Mouse (Mus musculus) liver, embryonic 13.5 days (tissue): ENCODE measurements around the gene Ccdc114. TPM values are rescaled to one million over a fixed set of nuclear protein-coding genes. Genes with fewer than 3 reads are reported as not detected.
"Not testable (repeated sequence)": the region's sequence is repeated elsewhere in the genome, so short reads cannot be mapped to it uniquely, and the experiment has no call there.

Experiments
- ATAC-seq: fragments of 200-750 bp; cut with Nextera tagmentation; 2 replicates; pipeline ENCODE4 v1.8.0; 2017; ENCODE audit warnings: low read depth, mild to moderate bottlenecking, moderate number of reproducible peaks, moderate library complexity
- DNase-seq: peaks from one replicate; pipeline ENCODE4 v3.0.0; 2022
- H3K27ac ChIP-seq: fragments of 300-500 bp; sonication (generic); 2 replicates; pipeline ENCODE4 v1.5.1; 2015; ENCODE audit warnings: moderate library complexity, mild to moderate bottlenecking, inconsistent platforms
- H3K27me3 ChIP-seq: fragments of 300-500 bp; sonication (generic); 2 replicates; pipeline ENCODE4 v1.6.1; 2015; ENCODE audit warnings: mild to moderate bottlenecking, inconsistent platforms
- H3K36me3 ChIP-seq: fragments of 300-500 bp; sonication (generic); 2 replicates; pipeline ENCODE4 v1.6.1; 2015; ENCODE audit warnings: mild to moderate bottlenecking, inconsistent platforms
- H3K4me1 ChIP-seq: fragments of 300-500 bp; sonication (generic); replicated peaks from 2 replicates; pipeline ENCODE4 v1.6.1; 2015; ENCODE audit warnings: inconsistent platforms
- H3K4me2 ChIP-seq: fragments of 300-500 bp; sonication (generic); 2 replicates; pipeline ENCODE4 v1.6.1; 2015; ENCODE audit warnings: inconsistent platforms, mild to moderate bottlenecking, moderate library complexity
- H3K4me3 ChIP-seq: fragments of 300-500 bp; sonication (generic); replicated peaks from 2 replicates; pipeline ENCODE4 v1.5.1; 2015; ENCODE audit warnings: mild to moderate bottlenecking, inconsistent platforms
- H3K9ac ChIP-seq: fragments of 300-500 bp; sonication (generic); 2 replicates; pipeline ENCODE4 v1.6.1; 2015; ENCODE audit warnings: mild to moderate bottlenecking, inconsistent platforms
- H3K9me3 ChIP-seq: fragments of 300-500 bp; sonication (generic); replicated peaks from 2 replicates; pipeline ENCODE4 v1.6.1; 2016; ENCODE audit warnings: inconsistent platforms
- whole genome bisulfite sequencing: fragments of 180-500 bp; shearing (Covaris S2); methylation state at CpG from one replicate; pipeline ENCODE4 v1.1.7; 2015; ENCODE audit not compliant: insufficient replicate concordance; 5-methylcytosine and 5-hydroxymethylcytosine counted together
- polyA plus RNA-seq: library from polyadenylated mRNA; unstranded; fragments of >200 nt; fragmentation: Nextera tagmentation; extraction: Ambion mirVana; gene quantifications from 2 replicates; pipeline ENCODE4 v1.2.1, GENCODE M21; 2015

The Ccdc114 gene
- polyA plus RNA-seq, 1 experiment from 2014 or later = 1.2 TPM

- H3K4me1 ChIP-seq = no peaks in the 10 kb centered on the region
- no peak overlapping the region for H3K4me3 ChIP-seq
- H3K4me2 ChIP-seq = no peak overlapping the region
- H3K9ac ChIP-seq = no peak overlapping the region
- no peaks in the 10 kb centered on the region for H3K27me3 ChIP-seq
- peaks cover 8% of the 10 kb centered on the region; the same call in 1 of the 2 replicates for H3K9me3 ChIP-seq
- 0 out of 2 replicates have a peak, but pooled peaks cover 3% of the 10 kb centered on the region for H3K36me3 ChIP-seq
- DNase-seq (peak; percentile 28), ATAC-seq (no peak)
- 26% methylated on average over 7 of the region's 7 CpGs for WGBS
- H3K27ac ChIP-seq = no peak overlapping the region
Measured at GRCm38 (mm10) chr7:45935114-45935513, 11.2 kb downstream of the Ccdc114 start.

DNA sequence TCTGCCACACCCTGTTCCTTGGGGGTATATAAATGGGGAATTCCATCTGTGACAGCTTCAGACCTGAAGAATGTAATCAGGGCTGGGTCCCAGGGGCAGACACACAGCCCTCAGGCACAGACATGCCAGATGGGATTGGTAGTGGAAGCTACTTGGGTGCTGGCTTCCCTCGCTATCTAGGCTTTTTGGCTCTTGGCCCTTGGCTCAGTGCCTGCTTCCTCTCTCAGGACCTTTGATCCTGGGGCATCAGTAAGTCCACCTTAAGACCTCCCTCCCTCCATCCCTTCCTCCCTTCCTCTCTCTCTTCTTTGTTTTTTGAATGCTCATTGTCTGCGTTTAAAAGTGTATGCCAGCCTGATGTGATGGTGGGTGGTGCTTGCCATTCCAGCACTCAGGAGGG is 16.0 kb downstream of the Ccdc114 start:
- DNase-seq (no peak), ATAC-seq (no peak)
- Histone ChIP-seq H3K36me3 (no peaks in the 10 kb centered on the region), H3K4me3 (no peak overlapping the region), H3K9ac (no peak overlapping the region), H3K27me3 (no peaks in the 10 kb centered on the region), H3K27ac (no peak overlapping the region), H3K9me3 (no peaks in the 10 kb centered on the region), H3K4me2 (no peak overlapping the region), H3K4me1 (no peaks in the 10 kb centered on the region)
- 26% methylated on average over 2 of the region's 2 CpGs for WGBS

DNA sequence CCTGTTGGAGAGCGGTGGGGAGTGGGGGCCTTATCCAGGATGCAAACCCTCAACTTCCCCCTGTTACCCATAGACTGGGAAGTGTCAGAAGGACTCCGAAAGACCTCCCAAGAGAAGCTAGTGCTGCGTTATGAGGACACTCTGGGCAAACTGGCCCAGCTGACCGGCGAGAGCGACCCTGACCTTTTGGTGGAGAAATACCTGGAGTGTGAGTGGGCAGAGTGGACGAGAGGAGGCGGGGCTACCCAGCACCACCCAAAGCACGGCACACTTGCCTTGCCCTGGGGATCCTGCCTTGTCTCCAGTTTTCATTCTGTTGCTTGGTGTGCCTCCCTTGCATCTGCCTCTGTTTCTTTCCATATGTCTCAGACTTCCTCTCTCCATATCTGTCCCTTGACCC is 18.1 kb downstream of the Ccdc114 start:
- Histone ChIP-seq H3K9ac (no peak overlapping the region), H3K4me1 (no peaks in the 10 kb centered on the region), H3K9me3 (no peaks in the 10 kb centered on the region), H3K4me3 (no peak overlapping the region), H3K36me3 (no peaks in the 10 kb centered on the region), H3K27ac (no peak overlapping the region), H3K27me3 (no peaks in the 10 kb centered on the region), H3K4me2 (no peak overlapping the region)
- DNase-seq (no peak), ATAC-seq (no peak)
- 64% methylated on average over 9 of the region's 9 CpGs for WGBS

DNA sequence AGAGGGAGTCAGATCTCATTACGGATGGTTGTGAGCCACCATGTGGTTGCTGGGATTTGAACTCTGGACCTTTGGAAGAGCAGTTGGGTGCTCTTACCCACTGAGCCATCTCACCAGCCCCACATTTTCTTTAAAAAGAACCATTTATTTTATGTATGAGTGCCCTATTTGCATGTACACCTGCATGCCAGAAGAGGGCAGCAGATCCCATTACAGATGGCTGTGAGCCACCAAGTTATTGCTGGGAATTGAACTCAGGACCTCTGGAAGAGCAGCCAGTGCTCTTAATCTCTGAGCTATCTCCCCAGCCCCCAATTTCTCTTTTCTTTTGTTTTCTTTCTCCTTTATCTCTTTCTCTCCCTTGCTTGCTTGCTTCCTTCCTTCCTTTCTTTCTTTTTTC is 19.4 kb downstream of the Ccdc114 start:
- H3K9ac ChIP-seq, H3K4me2 ChIP-seq, DNase-seq, ATAC-seq, H3K27me3 ChIP-seq, H3K4me1 ChIP-seq, H3K9me3 ChIP-seq, H3K4me3 ChIP-seq, H3K27ac ChIP-seq, H3K36me3 ChIP-seq: not testable (repeated sequence)
- WGBS = 40% methylated on average over 1 of the region's 1 CpGs

- H3K27ac ChIP-seq = no peak overlapping the region
- no peaks in the 10 kb centered on the region for H3K27me3 ChIP-seq
- no peaks in the 10 kb centered on the region for H3K36me3 ChIP-seq
- no peak overlapping the region for H3K4me2 ChIP-seq
- H3K9ac ChIP-seq = no peak overlapping the region
- no peaks in the 10 kb centered on the region for H3K4me1 ChIP-seq
- no peak overlapping the region for H3K4me3 ChIP-seq
- WGBS = 56% methylated on average over 4 of the region's 4 CpGs
- H3K9me3 ChIP-seq = no peaks in the 10 kb centered on the region
- DNase-seq (no peak), ATAC-seq (no peak)
Measured at GRCm38 (mm10) chr7:45949061-45949460, 25.2 kb downstream of the Ccdc114 start.

DNA sequence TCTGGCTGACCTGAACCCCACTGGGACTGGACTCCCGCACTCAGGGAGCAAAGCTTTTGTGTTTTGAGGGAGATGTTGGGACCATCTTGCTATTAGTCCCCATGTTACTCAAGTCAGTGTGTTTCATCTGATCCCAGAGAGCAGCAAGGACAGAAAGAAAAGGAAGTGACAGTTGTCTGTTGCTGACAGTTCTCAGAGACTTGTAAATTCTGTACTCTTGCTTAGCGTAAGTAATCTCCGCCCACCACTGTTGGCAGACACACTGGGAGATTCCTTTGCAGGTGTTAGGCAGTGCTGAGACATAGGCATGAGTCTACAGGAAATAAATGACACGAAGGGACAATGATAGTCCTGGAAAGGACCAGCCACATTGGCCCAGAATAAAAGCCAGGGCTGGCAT is 32.7 kb downstream of the Ccdc114 start:
- Histone ChIP-seq H3K4me1 (no peaks in the 10 kb centered on the region; the same call in 1 of the 2 replicates), H3K4me3 (no peak overlapping the region), H3K4me2 (no peak overlapping the region), H3K27ac (no peak overlapping the region), H3K9me3 (no peaks in the 10 kb centered on the region), H3K36me3 (no peaks in the 10 kb centered on the region), H3K27me3 (no peaks in the 10 kb centered on the region), H3K9ac (no peak overlapping the region)
- WGBS = 49% methylated on average over 4 of the region's 4 CpGs
- no peak for DNase-seq
- no peak for ATAC-seq

DNA sequence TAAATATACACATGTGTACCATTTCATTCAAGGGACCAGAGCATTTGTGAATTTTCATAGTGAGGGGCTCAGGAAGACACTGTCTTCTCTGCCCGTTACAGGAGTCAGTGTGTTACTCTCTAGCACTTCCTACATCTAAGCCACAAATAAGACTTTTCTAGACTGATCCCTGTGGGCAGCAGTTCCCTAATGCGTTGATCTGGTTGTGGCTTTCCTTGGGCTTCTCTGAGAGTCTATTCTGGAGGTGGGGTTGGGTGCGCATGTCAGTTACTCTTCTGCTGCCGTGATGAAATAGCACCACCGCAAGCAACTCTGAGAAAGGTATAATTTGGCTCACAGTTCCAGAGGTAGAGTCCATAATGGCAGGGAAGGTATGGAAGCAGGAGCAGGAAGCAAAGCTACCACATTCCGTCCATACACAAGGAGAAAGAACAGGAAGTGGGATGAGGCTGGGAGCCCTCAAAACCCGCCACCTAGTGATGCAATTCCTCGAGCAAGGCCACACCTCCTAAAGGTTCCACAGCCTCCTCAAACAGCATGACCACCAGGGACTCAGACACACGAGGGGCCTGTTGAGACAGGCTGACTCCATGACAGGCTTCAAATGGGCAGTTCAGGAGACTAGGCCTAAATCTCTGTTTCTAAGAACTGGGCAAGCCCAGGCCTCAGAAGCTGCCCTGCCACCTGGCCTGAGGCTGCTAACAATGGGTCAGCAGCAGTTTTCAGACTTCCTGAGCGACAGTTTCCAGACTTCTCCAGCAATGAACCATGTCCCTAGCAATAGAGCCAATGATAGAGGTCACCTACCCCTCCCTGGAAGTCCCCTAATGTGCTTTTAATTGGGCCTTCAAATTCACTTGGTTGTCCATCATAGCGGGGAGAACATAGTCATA is 48.2 kb downstream of the Ccdc114 start:
- H3K9ac ChIP-seq = no peak overlapping the region
- H3K27me3 ChIP-seq = no peaks in the 10 kb centered on the region
- DNase-seq = no peak
- no peak overlapping the region for H3K4me2 ChIP-seq
- no peaks in the 10 kb centered on the region for H3K9me3 ChIP-seq
- WGBS = 54% methylated on average over 11 of the region's 11 CpGs
- H3K4me1 ChIP-seq = peaks cover 4% of the 10 kb centered on the region; the same call in 1 of the 2 replicates
- no peaks in the 10 kb centered on the region for H3K36me3 ChIP-seq
- no peak overlapping the region for H3K27ac ChIP-seq
- no peak for ATAC-seq
- no peak overlapping the region for H3K4me3 ChIP-seq

DNA sequence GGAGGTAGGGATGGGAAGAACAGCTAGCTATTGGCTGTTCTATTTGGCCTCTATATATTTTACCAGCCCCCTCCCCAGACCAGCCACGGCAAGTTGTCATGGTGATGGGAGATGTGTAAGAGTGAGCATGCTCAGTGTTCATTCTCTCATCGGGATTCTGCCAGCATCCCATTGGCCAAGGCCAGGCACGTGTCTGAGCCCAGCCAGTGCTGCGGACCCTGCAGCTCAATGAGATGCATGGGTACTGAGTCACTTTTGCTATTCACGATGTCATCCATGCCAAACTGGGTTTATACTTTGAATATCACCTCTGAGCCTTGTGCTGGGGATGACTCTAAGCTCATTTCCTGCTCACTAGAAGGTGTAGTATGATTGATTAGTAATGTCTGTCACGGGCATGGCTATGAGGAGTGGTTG is 49.4 kb downstream of the Ccdc114 start:
- Histone ChIP-seq H3K9ac (no peak overlapping the region), H3K9me3 (no peaks in the 10 kb centered on the region), H3K4me2 (no peak overlapping the region), H3K27me3 (no peaks in the 10 kb centered on the region), H3K36me3 (no peaks in the 10 kb centered on the region), H3K4me3 (no peak overlapping the region), H3K4me1 (peaks cover 4% of the 10 kb centered on the region; the same call in 1 of the 2 replicates), H3K27ac (no peak overlapping the region)
- 61% methylated on average over 6 of the region's 6 CpGs for WGBS
- no peak for DNase-seq
- 0 out of 2 replicates have a peak, but pooled peaks have one; percentile 3 for ATAC-seq

GRCm38 (mm10) chr7:45974103-45974502 is 50.2 kb downstream of the Ccdc114 start:
- WGBS = 33% methylated on average over 6 of the region's 6 CpGs
- Histone ChIP-seq H3K36me3 (no peaks in the 10 kb centered on the region), H3K9ac (no peak overlapping the region), H3K4me2 (no peak overlapping the region), H3K9me3 (no peaks in the 10 kb centered on the region), H3K27me3 (no peaks in the 10 kb centered on the region), H3K27ac (no peak overlapping the region), H3K4me1 (no peaks in the 10 kb centered on the region), H3K4me3 (no peak overlapping the region)
- peak; percentile 29; the same call in 1 of the 2 replicates for ATAC-seq
- DNase-seq = no peak

DNA sequence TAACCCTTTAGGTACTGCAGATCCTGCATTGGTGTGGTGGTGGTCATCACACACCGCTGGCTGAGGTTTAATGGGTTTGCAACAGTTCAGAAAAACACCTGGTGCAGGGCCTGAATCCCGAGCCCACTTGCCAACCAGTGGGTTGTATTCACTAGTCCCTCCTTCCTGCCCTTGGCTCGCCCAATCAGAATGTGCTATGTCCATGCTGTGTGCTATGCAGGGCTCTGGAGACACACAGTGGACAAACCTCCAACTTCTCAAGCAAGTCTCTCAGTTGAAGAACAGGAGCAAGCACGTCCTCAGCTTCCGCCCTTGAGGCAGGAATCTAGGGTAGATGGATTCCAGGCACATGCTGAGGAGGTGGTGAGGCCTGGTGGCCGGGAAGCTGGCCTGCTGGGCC is 50.6 kb downstream of the Ccdc114 start:
- Histone ChIP-seq H3K4me1 (no peaks in the 10 kb centered on the region), H3K4me2 (no peak overlapping the region), H3K27ac (no peak overlapping the region), H3K27me3 (no peaks in the 10 kb centered on the region), H3K9ac (no peak overlapping the region), H3K36me3 (no peaks in the 10 kb centered on the region), H3K9me3 (no peaks in the 10 kb centered on the region), H3K4me3 (no peak overlapping the region)
- 48% methylated on average over 6 of the region's 6 CpGs for WGBS
- DNase-seq (no peak), ATAC-seq (peak; percentile 39; the same call in 1 of the 2 replicates)

DNA sequence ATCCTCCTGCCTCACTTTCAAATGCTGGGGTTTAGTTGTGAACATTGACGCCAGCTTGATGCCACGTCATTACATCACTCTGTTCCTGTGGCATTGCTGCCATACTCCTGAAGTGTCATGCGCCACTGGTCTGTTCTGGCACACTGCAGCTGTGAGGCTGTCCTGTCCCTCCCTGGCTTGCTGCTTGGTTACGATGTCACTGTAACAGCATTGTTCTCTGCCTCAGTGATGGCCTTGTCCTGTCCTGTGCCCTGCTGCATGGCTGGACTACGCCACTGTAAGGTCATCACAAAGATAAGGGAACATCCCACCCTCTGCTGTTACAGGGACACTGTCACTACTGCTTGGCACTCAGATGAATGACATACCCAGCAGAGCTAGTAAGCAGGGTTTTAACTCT is 57.7 kb downstream of the Ccdc114 start:
- Histone ChIP-seq H3K4me1 (no peaks in the 10 kb centered on the region), H3K9ac (no peak overlapping the region), H3K27me3 (no peaks in the 10 kb centered on the region), H3K27ac (no peak overlapping the region), H3K36me3 (no peaks in the 10 kb centered on the region), H3K4me2 (no peak overlapping the region), H3K4me3 (no peak overlapping the region), H3K9me3 (no peaks in the 10 kb centered on the region)
- ATAC-seq (no peak), DNase-seq (no peak)
- 67% methylated on average over 5 of the region's 5 CpGs for WGBS

- no peak for DNase-seq
- Histone ChIP-seq H3K4me3 (no peak overlapping the region), H3K9me3 (no peaks in the 10 kb centered on the region), H3K4me2 (no peak overlapping the region), H3K27me3 (no peaks in the 10 kb centered on the region), H3K9ac (no peak overlapping the region), H3K4me1 (no peaks in the 10 kb centered on the region), H3K27ac (no peak overlapping the region), H3K36me3 (no peaks in the 10 kb centered on the region)
- WGBS = 50% methylated on average over 4 of the region's 6 CpGs
- 0 out of 2 replicates have a peak, but pooled peaks have one; percentile 2 for ATAC-seq
Measured at GRCm38 (mm10) chr7:45986893-45987292, 63.0 kb downstream of the Ccdc114 start.
